Mouse (Mus musculus) MEL (cell line): Measurements from ENCODE around the gene Dtx3. TPM values are rescaled to one million over a fixed set of nuclear protein-coding genes. Genes with fewer than 3 reads are reported as not detected.

ENCODE experiments used
- DNase-seq: peaks from one replicate; pipeline ENCODE4 v3.0.0; 2011; ENCODE audit warnings: low read depth, low spot score
- H3K27ac ChIP-seq: 2 replicates; pipeline ENCODE4 v1.5.1; 2012; ENCODE audit warnings: low read depth, mild to moderate bottlenecking, control low read depth, low read length, moderate library complexity; ENCODE audit not compliant: control insufficient read depth
- H3K27me3 ChIP-seq, 2 experiments: fragments of 150-350 bp in 1 of 2; sonication (generic) in 1 of 2; 2 replicates each; pipeline ENCODE4 v1.6.1; 2012; ENCODE audit warnings: low read length in 2 of 2, mild to moderate bottlenecking in 2 of 2, improper control_type of control experiment in 1 of 2, moderate library complexity in 1 of 2; ENCODE audit not compliant: insufficient read depth in 2 of 2, control insufficient read depth in 1 of 2
- H3K36me3 ChIP-seq, 2 experiments: 2 replicates each; pipeline ENCODE4 v1.6.1; 2012 to 2014; ENCODE audit warnings: low read length in 2 of 2, improper control_type of control experiment in 1 of 2, inconsistent platforms in 1 of 2, mild to moderate bottlenecking in 1 of 2; ENCODE audit not compliant: insufficient read depth in 2 of 2, control insufficient read depth in 1 of 2
- H3K4me1 ChIP-seq, 2 experiments: fragments of 150-350 bp in 1 of 2; sonication (generic) in 1 of 2; 2 replicates each; pipeline ENCODE4 v1.6.1; 2012; ENCODE audit warnings: low read length in 2 of 2, improper control_type of control experiment in 1 of 2, mild to moderate bottlenecking in 1 of 2; ENCODE audit not compliant: insufficient read depth in 2 of 2, control insufficient read depth in 1 of 2
- H3K4me3 ChIP-seq, 2 experiments: fragments of 150-350 bp in 1 of 2; sonication (generic) in 1 of 2; 2 replicates each; pipeline ENCODE4 v1.5.1; 2012; ENCODE audit warnings: low read depth in 2 of 2, low read length in 2 of 2, mild to moderate bottlenecking in 2 of 2, moderate library complexity in 2 of 2, control low read depth in 1 of 2, improper control_type of control experiment in 1 of 2; ENCODE audit not compliant: control insufficient read depth in 1 of 2, insufficient read depth in 1 of 2
- H3K79me2 ChIP-seq: 2 replicates; pipeline ENCODE4 v1.6.1; 2012; ENCODE audit warnings: mild to moderate bottlenecking, low read length, moderate library complexity; ENCODE audit not compliant: control insufficient read depth, poor library complexity, insufficient read depth
- H3K9ac ChIP-seq: 2 replicates; pipeline ENCODE4 v1.6.1; 2012; ENCODE audit warnings: low read depth, mild to moderate bottlenecking, control low read depth, low read length, moderate library complexity; ENCODE audit not compliant: control insufficient read depth, poor library complexity, severe bottlenecking
- H3K9me3 ChIP-seq: fragments of 150-350 bp; sonication (generic); replicated peaks from 2 replicates; pipeline ENCODE4 v1.6.1; 2012; ENCODE audit warnings: mild to moderate bottlenecking, low read length, improper control_type of control experiment, moderate library complexity; ENCODE audit not compliant: insufficient read depth
- CHD1 ChIP-seq: IDR thresholded peaks from 2 replicates; pipeline ENCODE4 v1.6.1; 2012; ENCODE audit warnings: low read depth, mild to moderate bottlenecking, inconsistent platforms, low read length, improper control_type of control experiment
- CTCF ChIP-seq, 3 experiments: IDR thresholded peaks in 2 of 3; conservative IDR thresholded peaks in 1 of 3; 2 replicates each; pipeline ENCODE4 v1.5.1; 2011 to 2012; ENCODE audit warnings: low read length in 3 of 3, low read depth in 2 of 3, mild to moderate bottlenecking in 2 of 3, improper control_type of control experiment in 1 of 3, inconsistent platforms in 1 of 3, mixed read lengths in 1 of 3, moderate library complexity in 1 of 3; ENCODE audit not compliant: control insufficient read depth in 1 of 3, insufficient read depth in 1 of 3, poor library complexity in 1 of 3, severe bottlenecking in 1 of 3
- ELF1 ChIP-seq: IDR thresholded peaks from 2 replicates; pipeline ENCODE4 v1.6.1; 2014; ENCODE audit warnings: low read depth, mild to moderate bottlenecking, inconsistent platforms, low read length, improper control_type of control experiment, moderate library complexity
- ETS1 ChIP-seq: IDR thresholded peaks from 2 replicates; pipeline ENCODE4 v1.6.1; 2012; ENCODE audit warnings: low read depth, mild to moderate bottlenecking, inconsistent platforms, low read length, improper control_type of control experiment, moderate library complexity
- GABPA ChIP-seq: IDR thresholded peaks from 2 replicates; pipeline ENCODE4 v1.6.1; 2012; ENCODE audit warnings: low read depth, mild to moderate bottlenecking, inconsistent platforms, low read length, improper control_type of control experiment, moderate library complexity
- HCFC1 ChIP-seq: IDR thresholded peaks from 2 replicates; pipeline ENCODE4 v1.6.1; 2012; ENCODE audit warnings: low read depth, mild to moderate bottlenecking, inconsistent platforms, low read length, improper control_type of control experiment, moderate library complexity
- MAX ChIP-seq: IDR thresholded peaks from 2 replicates; pipeline ENCODE4 v1.6.1; 2011; ENCODE audit warnings: low read length, improper control_type of control experiment
- MEF2A ChIP-seq: IDR thresholded peaks from 2 replicates; pipeline ENCODE4 v1.6.1; 2014; ENCODE audit warnings: low read depth, mild to moderate bottlenecking, inconsistent platforms, low read length, improper control_type of control experiment; ENCODE audit not compliant: poor library complexity, insufficient replicate concordance, severe bottlenecking; ENCODE audit errors: extremely low read depth
- MYC ChIP-seq: IDR thresholded peaks from 2 replicates; pipeline ENCODE4 v1.6.1; 2011; ENCODE audit warnings: low read depth, mild to moderate bottlenecking, low read length, improper control_type of control experiment, moderate library complexity
- NELFE ChIP-seq: IDR thresholded peaks from 2 replicates; pipeline ENCODE4 v1.6.1; 2011; ENCODE audit warnings: low read depth, low read length, improper control_type of control experiment
- POLR2AphosphoS2 ChIP-seq: IDR thresholded peaks from 2 replicates; pipeline ENCODE4 v1.6.1; 2011; ENCODE audit warnings: low read length, improper control_type of control experiment
- POLR2AphosphoS5 ChIP-seq: IDR thresholded peaks from 2 replicates; pipeline ENCODE4 v1.6.1; 2012; ENCODE audit warnings: low read depth, borderline replicate concordance, mild to moderate bottlenecking, inconsistent platforms, low read length, moderate library complexity, mixed read lengths
- RAD21 ChIP-seq: IDR thresholded peaks from 2 replicates; pipeline ENCODE4 v1.6.1; 2011; ENCODE audit warnings: mild to moderate bottlenecking, low read depth, low read length, improper control_type of control experiment
- RCOR1 ChIP-seq: IDR thresholded peaks from 2 replicates; pipeline ENCODE4 v1.6.1; 2012; ENCODE audit warnings: low read depth, mild to moderate bottlenecking, inconsistent platforms, low read length, improper control_type of control experiment
- SIN3A ChIP-seq: IDR thresholded peaks from 2 replicates; pipeline ENCODE4 v1.6.1; 2012; ENCODE audit warnings: low read length, improper control_type of control experiment, inconsistent platforms
- SMC3 ChIP-seq: IDR thresholded peaks from 2 replicates; pipeline ENCODE4 v1.6.1; 2011; ENCODE audit warnings: low read depth, low read length, improper control_type of control experiment
- TAL1 ChIP-seq: IDR thresholded peaks from 2 replicates; pipeline ENCODE4 v1.6.1; 2012; ENCODE audit warnings: mild to moderate bottlenecking, inconsistent platforms, low read length, moderate library complexity, mixed read lengths
- TBP ChIP-seq: IDR thresholded peaks from 2 replicates; pipeline ENCODE4 v1.8.0; 2011; ENCODE audit warnings: low read depth, low read length, improper control_type of control experiment
- USF1 ChIP-seq: IDR thresholded peaks from 2 replicates; pipeline ENCODE4 v1.6.1; 2014; ENCODE audit warnings: low read depth, mild to moderate bottlenecking, inconsistent platforms, low read length, improper control_type of control experiment, moderate library complexity
- USF2 ChIP-seq, 2 experiments: IDR thresholded peaks; 2 replicates each; pipeline ENCODE4 v1.6.1; 2011 to 2012; ENCODE audit warnings: improper control_type of control experiment in 2 of 2, low read length in 2 of 2, borderline replicate concordance in 1 of 2, inconsistent platforms in 1 of 2, low read depth in 1 of 2, mild to moderate bottlenecking in 1 of 2; ENCODE audit not compliant: insufficient read depth in 1 of 2
- ZC3H11A ChIP-seq: IDR thresholded peaks from 2 replicates; pipeline ENCODE4 v1.6.1; 2012; ENCODE audit warnings: low read depth, mild to moderate bottlenecking, inconsistent platforms, low read length, improper control_type of control experiment
- ZKSCAN1 ChIP-seq: IDR thresholded peaks from 2 replicates; pipeline ENCODE4 v1.6.1; 2012; ENCODE audit warnings: low read depth, mild to moderate bottlenecking, inconsistent platforms, low read length, improper control_type of control experiment, moderate library complexity
- ZMIZ1 ChIP-seq: IDR thresholded peaks from 2 replicates; pipeline ENCODE4 v1.6.1; 2012; ENCODE audit warnings: low read depth, mild to moderate bottlenecking, inconsistent platforms, low read length, improper control_type of control experiment, moderate library complexity
- ZNF384 ChIP-seq: IDR thresholded peaks from 2 replicates; pipeline ENCODE4 v1.6.1; 2012; ENCODE audit warnings: low read depth, mild to moderate bottlenecking, inconsistent platforms, low read length, improper control_type of control experiment
- polyA plus RNA-seq, 2 experiments: library from polyadenylated mRNA; stranded (reverse) in 1 of 2; unstranded in 1 of 2; fragments of >175 nt in 1 of 2; fragments of >200 nt in 1 of 2; gene quantifications; 2 replicates each; pipeline versions ENCODE4 v1.2.1 to v1.2.4; 2012; ENCODE audit warnings: low replicate concordance in 2 of 2, low read depth in 1 of 2; ENCODE audit not compliant: insufficient read length in 2 of 2, insufficient read depth in 1 of 2, missing spikeins in 1 of 2
- total RNA-seq: library from RNA; depleted of rRNA; stranded (reverse); fragments of 300-350 nt; gene quantifications from 2 replicates; pipeline ENCODE4 v1.2.3, GENCODE M21; 2012

The Dtx3 gene
- total and polyA plus RNA-seq, 3 experiments, result 30.5 to 107 TPM; not detected in 1

- Histone ChIP-seq H3K36me3 (no peaks in the 10 kb centered on the region), H3K9me3 (no peaks in the 10 kb centered on the region), H3K79me2 (no peaks in the 10 kb centered on the region), H3K4me3 (no peak overlapping the region), H3K27ac (no peak overlapping the region), H3K4me1 (no peaks in the 10 kb centered on the region), H3K27me3 (no peaks in the 10 kb centered on the region), H3K9ac (no peak overlapping the region)
- TF ChIP-seq ZC3H11A (no peak), MAX (no peak), ZMIZ1 (no peak), POLR2AphosphoS2 (no peak), MEF2A (no peak), USF1 (no peak), GABPA (no peak), ELF1 (no peak), ZNF384 (no peak)
- DNase-seq, result no peak
Measured at GRCm38 (mm10) chr10:127230693-127231092, 35.2 kb upstream of the Dtx3 start.

GRCm38 (mm10) chr10:127228897-127229296 lies 33.4 kb upstream of the Dtx3 start:
- peak; percentile 76 for DNase-seq
- H3K9me3 ChIP-seq, result no peaks in the 10 kb centered on the region
- 0 out of 2 replicates have a peak, but pooled peaks have one; percentile 22 for TF ChIP-seq SIN3A
- TF ChIP-seq ZC3H11A, result peak; percentile 95
- TF ChIP-seq ETS1, result no peak
- peak; percentile 94 for TF ChIP-seq SMC3
- TF ChIP-seq MAX, result no peak
- peak; percentile 94 for TF ChIP-seq RAD21
- TF ChIP-seq CTCF (IDR thresholded peaks at IDR 0.05 in 2 of 3, conservative IDR thresholded peaks at IDR 0.05 in 1 of 3; ENCODE audit: control insufficient read depth in 1 of 3, insufficient read depth in 1 of 3, low read depth in 2 of 3, low read length in 3 of 3, poor library complexity in 1 of 3, severe bottlenecking in 1 of 3), result peak; percentile 41 to 93 (median 83)
- TF ChIP-seq, all 39 proteins: peak for 5
- Histone ChIP-seq H3K27ac (no peak overlapping the region), H3K79me2 (no peaks in the 10 kb centered on the region), H3K27me3 (no peaks in the 10 kb centered on the region), H3K9ac (no peak overlapping the region), H3K36me3 (no peaks in the 10 kb centered on the region), H3K4me3 (no peak overlapping the region), H3K4me1 (peaks cover 0 to 7% of the 10 kb centered on the region in 2 experiments; a peak in 1 of 4 replicates)

- no peaks in the 10 kb centered on the region for H3K27me3 ChIP-seq
- TF ChIP-seq SMC3 (no peak), POLR2AphosphoS5 (no peak), NELFE (no peak), HCFC1 (no peak), GABPA (no peak), USF2 (IDR thresholded peaks at IDR 0.05; ENCODE audit: borderline replicate concordance in 1 of 2, insufficient read depth in 1 of 2, low read depth in 1 of 2, low read length in 2 of 2) (no peak), TAL1 (no peak), POLR2AphosphoS2 (no peak), MAX (no peak), RCOR1 (no peak), ZKSCAN1 (no peak), ELF1 (no peak), TBP (no peak), MYC (no peak), CHD1 (no peak)
- peaks cover 0 to 7% of the 10 kb centered on the region in 2 experiments; a peak in 1 of 4 replicates for H3K4me1 ChIP-seq
Measured at GRCm38 (mm10) chr10:127227163-127227562, 31.6 kb upstream of the Dtx3 start.

More at GRCm38 (mm10) chr10:127227163-127227562, 31.6 kb upstream of the Dtx3 start:
- no peak overlapping the region for H3K4me3 ChIP-seq
- no peaks in the 10 kb centered on the region for H3K9me3 ChIP-seq
- no peak for DNase-seq
- no peaks in the 10 kb centered on the region for H3K36me3 ChIP-seq
- no peak overlapping the region for H3K9ac ChIP-seq
- H3K79me2 ChIP-seq, result no peaks in the 10 kb centered on the region
- H3K27ac ChIP-seq, result no peak overlapping the region
